Mouse (Mus musculus) left cerebral cortex, postnatal 10 days (tissue): ENCODE results near the gene Cdc42bpa. TPM values are rescaled to one million over a fixed set of nuclear protein-coding genes. Genes with fewer than 3 reads are reported as not detected.
A peak's percentile ranks its signal among the peaks of the same experiment; 100 is the strongest.

Experiments
- DNase-seq, 2 experiments: peaks; one replicate each; pipeline ENCODE4 v3.0.0; 2021 to 2022; ENCODE audit warnings: low spot score in 2 of 2, mixed read lengths in 1 of 2; ENCODE audit errors: extremely low spot score in 1 of 2
- intact Hi-C: fragments of 180-260 bp; cut with DNase I; formaldehyde crosslinking; loops from one replicate; pipeline ENCODE4 v1.15.1; 2025
- total RNA-seq, 2 experiments: library from RNA; stranded (reverse); gene quantifications; 2 replicates each; pipeline ENCODE4 v1.2.3; 2021

The Cdc42bpa gene
- 100 to 1,000 TPM; 218 to 229 TPM for total RNA-seq

DNA sequence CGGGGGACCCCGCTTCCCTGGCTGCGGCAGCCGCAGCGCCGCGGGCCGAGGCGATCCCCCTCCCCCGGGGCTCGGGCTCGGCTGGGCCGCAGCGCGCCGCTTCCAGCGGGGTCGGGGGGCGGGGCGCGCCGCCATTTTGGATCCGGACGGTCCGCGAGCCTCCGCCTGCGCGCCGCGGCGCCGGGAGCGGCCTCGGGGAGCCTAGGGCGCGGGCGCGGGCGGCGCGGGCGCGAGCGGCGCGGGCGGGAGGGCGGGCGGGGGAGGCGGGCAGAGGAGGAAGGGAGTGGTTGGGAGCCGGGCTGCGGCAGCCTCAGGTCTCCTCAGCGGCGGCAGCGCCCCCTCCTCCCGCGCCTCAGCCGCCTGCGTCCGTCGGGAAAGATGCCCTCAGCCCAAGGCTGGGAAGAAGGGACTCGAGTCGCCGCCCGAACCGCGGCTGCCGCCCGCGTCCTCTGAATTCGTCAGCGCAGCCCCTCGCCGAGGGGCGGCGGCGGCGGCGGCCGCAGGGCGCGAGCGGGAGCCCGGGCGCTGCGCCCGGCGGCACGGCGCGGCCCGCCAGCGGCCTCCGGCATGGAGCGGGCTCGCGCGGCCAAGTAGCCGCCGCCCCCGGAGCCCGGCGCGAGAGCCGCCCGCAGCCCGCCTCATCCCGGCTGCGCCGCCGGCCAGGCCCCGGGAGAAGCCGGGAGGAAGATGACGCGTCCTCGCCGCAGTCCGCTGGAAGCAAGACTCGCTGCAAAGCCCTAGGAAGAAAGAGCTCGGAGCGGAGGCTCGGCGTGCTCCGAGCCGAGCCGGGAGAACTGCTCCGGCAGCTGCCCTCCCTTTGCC is at the start of gene Cdc42bpa:
Gene Cdc42bpa, plus strand, starts transcription at position 752 of the 822 bp plus-strand sequence.
- DNase-seq, result peak; percentile 45 to 91
- intact Hi-C loops, result loop anchor here (5.0 to 10.0 kb wide), 2 partner anchors 75 to 93 kb away; no protein-coding TSS in a partner anchor

GRCm38 (mm10) chr1:179913471-179913870 is 46.8 kb upstream of the Cdc42bpa start:
- intact Hi-C loops, result no loop called here
- DNase-seq, result peak in 1 of 2 experiments; percentile 51

- no peak for DNase-seq
- intact Hi-C loops, result no loop called here
These were observed 43.2 kb upstream of the Cdc42bpa start for GRCm38 (mm10) chr1:179917036-179917435.

GRCm38 (mm10) chr1:179917481-179917880 is 42.8 kb upstream of the Cdc42bpa start:
- intact Hi-C loops, result no loop called here
- no peak for DNase-seq

DNA sequence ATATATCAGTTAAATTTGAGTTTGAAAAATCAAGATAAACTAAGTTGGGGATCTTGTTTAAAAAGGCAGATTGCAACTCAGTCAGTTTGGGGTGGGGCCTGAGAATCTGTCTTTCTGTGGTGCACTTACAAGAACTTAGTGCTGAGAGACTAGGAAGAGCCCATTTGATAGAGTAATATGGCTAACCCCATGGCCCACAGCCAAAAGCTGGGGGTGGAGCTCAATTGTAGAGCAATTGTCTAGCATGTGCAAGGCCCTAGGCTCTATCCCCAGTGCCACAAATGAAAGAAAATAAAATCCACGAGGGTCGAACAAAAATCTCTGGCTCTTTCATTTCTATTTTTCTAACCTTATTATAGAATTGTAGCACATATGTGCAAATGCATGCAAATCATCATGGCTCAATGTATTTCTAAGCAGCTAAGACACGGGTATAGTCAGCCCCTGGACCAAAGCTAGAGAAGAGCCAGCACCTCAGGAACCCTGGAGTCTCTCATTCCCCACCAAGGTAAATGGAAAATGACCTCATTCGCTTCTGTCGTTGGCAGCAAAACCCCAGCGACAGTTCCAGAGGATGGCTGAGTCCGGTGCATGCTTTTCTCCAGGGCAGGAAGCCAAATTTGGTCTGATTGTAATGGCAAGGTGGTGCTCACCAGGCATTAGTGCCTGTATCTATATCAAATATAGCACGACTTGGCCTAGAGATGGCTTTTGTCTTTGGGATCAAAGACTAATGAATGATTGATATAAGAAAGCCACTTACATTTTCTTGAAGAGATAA is 40.4 kb upstream of the Cdc42bpa start:
- DNase-seq, result no peak

DNA sequence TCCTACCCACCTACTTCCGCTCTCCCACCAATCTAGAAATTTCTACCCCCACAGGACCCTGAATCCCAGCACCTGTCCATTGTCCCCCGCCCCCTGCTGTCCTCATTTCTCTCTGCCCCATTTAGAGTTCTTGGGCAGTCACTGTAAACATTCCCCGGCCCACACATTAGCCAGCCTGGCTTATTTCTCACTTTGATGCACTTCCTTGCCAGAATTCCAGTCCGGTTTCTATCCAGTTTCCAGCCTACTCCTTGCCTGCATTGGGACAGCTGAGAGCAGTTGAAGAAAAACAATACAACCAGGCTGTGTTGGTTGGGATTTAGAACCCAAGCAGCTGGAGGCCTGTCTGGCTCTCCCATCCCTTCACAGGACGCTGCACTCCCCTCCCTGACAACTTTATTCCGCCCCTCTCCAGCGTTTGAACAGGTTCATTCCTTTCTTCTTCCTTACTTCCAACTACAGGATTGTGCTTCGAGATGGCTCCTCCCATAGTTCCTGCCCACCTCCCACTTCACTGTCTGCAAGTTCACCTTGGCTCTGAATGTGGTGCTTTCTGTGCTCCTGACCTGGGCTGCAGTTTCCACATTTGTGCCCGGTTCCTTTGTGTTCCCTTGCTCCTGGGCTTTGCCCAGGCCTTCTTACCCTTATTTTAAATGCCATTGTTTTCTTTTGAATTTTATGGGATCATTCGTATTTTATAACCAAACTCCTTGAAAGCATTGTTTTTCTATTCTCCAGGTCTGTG is 36.4 kb upstream of the Cdc42bpa start:
- intact Hi-C loops, result no loop called here
- DNase-seq, result no peak

More for the DNA sequence above, 40.4 kb upstream of the Cdc42bpa start:
- intact Hi-C loops, result no loop called here

DNA sequence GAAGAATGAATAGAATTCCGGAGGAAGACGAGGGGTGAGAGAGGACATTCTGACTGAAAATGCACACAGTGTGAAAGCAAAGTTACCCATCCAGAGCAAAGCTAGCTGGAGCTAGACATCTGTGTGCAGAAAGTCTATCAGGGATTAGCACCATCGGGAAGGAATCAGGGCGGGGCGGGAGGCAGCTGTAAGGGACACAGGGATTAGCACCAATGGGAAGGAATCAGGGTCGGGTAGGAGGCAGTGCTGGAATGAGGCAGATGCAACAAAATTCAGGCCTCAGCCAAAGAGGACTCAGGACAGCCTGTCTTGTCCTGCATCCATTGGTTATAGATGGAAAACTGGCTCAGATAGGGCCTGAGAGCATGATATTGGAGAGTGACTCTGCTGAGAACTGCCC is 34.0 kb upstream of the Cdc42bpa start:
- intact Hi-C loops, result no loop called here
- DNase-seq, result no peak

- no peak for DNase-seq
- intact Hi-C loops, result no loop called here
These were observed 33.2 kb upstream of the Cdc42bpa start for GRCm38 (mm10) chr1:179927102-179927501.

DNA sequence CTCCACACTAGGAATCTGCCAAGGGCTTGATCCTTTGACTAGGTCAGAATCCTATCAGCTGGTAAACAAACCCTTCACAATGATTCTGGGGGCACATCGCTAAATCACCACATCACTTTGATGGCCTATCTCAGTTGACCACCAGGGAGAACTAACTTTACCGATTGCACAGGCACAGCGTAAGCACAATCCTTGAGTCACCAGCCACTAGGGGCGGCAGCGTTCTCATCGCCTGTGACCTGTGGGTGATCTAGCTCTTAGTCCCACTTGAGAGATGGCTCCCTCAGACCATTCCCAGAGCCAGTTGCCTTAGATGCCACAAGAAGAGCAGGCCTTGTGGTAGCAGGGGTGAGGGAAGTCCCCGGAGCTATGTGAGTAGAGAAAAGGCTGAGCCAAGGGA is 31.4 kb upstream of the Cdc42bpa start:
- DNase-seq, result peak in 1 of 2 experiments; percentile 38
- intact Hi-C loops, result no loop called here

DNA sequence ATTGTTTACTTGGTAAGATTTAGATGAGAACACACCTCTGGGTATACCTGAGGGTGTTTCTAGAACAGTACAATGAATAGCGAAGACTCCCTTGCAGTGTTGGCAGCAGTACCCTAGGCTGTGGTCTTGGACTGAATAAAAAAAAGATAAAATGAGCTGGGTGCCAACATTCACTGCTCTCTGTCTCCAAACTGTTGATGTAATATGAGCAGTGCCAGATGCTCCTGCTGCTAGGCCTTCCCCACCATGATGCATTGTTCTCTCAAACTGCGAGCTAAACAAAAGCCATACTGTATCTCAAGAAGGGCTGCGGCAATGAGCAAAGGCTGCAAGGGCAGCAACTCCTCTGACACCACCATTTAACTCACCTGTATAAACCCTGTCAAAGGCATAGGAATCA is 29.0 kb upstream of the Cdc42bpa start:
- intact Hi-C loops, result no loop called here
- DNase-seq, result no peak

- intact Hi-C loops, result no loop called here
- DNase-seq, result no peak
These were observed 26.2 kb upstream of the Cdc42bpa start for GRCm38 (mm10) chr1:179934064-179934463.

DNA sequence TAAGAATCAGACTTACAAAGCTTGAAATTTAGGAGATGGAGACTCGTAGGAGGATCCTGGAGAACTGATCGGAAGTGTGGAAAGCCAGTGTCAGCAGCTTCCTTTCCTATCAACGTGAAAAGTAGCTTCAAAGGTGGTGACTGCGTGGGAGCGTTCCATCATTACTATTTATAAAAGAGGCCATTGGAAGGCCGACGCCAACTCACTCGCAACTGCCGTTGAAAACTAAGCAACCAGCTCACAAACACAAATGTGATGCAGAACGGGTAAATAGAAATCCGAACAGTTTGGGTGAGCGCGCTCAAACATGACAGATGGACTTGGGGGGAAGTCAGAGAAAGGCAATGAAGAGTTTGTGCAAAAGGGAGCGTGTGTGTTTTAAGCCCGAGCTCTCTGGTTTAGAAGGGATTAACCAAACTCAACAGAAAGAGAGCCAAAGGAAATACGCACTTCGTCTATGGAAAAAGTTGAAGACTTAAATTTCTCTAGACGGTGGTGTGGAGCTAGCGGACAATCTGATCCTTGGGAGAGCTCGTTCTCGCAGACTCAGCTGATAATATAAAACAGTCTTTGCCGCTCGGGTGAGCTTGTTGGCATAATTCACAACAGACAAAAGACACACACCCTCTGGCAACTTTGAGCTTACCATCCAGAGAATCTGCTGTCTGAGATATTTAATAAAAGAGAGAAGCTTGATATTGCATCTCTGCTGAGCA is 20.0 kb upstream of the Cdc42bpa start:
- intact Hi-C loops, result no loop called here
- DNase-seq, result peak in 1 of 2 experiments; percentile 27

DNA sequence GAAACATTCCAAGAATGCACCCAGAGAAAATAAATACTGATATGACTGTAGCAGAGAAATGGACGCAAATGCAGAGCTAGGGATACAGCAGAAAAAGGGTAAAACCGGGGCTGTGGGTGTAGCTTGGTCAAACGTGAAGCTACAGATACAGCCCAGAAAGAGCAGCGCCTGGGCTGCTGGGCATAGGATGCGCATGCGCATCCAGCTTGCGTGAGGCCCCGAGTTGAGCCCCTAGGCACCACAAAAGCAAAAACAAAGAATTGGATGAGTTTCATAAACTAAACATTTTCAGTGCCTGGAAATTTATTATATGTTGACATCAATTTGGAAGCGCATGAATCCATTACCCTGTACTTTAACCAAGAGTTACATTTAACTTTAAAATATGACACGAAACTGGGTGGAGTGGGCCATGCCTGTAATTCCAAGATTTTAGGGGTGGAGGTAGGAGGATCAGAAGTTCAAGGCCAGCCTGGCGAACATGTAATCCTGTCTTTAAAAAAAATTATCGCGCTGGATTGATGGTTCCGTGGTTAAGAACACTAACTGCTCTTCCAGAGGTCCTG is 19.4 kb upstream of the Cdc42bpa start:
- intact Hi-C loops, result no loop called here
- no peak for DNase-seq

GRCm38 (mm10) chr1:179945017-179945416 is 15.3 kb upstream of the Cdc42bpa start:
- intact Hi-C loops, result no loop called here

DNA sequence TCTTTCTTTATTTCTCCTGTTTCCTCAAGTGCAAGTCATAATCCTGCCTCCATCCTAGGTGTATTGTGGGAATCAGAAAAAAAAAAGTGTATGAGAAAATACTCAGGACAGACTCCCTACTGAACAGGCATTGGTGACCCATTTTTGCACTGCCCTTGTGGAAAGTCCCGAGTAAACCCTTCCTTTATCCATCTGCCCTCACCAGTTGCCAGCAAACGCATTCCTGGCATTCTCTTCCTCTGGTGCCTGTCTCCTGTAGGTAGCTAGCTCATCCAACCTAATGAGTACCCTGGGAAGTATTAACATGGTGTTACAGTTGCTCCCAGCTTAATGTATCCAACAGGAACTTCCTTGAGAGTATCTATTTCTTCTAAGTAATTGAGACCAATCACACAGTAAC is 13.7 kb upstream of the Cdc42bpa start:
- intact Hi-C loops, result no loop called here
- DNase-seq, result no peak

More at GRCm38 (mm10) chr1:179945017-179945416, 15.3 kb upstream of the Cdc42bpa start:
- DNase-seq, result no peak

GRCm38 (mm10) chr1:179947653-179948052 is 12.6 kb upstream of the Cdc42bpa start:
- DNase-seq, result no peak
- intact Hi-C loops, result no loop called here

- intact Hi-C loops, result no loop called here
- DNase-seq, result no peak
These were observed 8.7 kb upstream of the Cdc42bpa start for GRCm38 (mm10) chr1:179951597-179951996.

DNA sequence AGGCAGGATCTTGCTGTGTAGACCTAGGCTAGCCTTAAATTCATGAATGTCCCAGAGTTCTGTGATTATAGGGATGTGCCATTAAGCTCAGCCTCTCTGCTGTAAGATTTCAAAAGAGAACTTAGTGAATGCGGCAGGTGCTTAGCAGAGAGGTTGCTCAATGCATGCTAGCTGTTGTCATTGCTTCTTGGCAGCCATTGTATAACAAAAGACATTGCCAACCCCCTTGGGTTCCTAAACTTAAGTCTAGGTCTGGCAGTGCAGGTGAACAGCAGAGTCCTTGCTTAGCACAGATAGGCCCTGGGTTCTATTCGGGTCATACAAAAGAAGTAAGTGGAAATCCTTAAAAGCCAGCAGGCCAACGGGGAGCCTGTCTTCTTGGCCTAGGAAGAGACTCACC is 7.0 kb upstream of the Cdc42bpa start:
- intact Hi-C loops, result no loop called here
- DNase-seq, result no peak
